Comparison of ENCODE assay signal across 19 mouse cellular contexts in the genomic region with DNA sequence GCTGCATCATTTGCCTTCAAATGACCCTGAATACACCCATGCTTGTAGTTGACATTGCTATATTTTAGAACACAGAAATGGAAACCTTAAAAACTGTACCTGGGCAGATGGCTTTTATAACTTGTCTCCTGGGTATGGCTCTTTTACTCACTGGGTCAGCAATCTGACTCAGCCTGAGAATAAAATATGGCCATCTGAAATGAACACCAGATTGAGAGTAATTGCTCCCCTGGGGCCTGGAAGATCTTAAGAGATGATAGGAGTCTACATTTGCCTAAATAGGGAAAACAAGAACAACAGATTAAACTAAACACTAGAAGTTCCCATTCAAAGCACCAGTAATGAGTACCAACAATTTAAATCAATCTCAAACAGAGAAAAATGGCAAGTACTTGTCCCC.
"Had no signal": no experiment of that assay in that cellular context is flagged by ENCODE, and none has a peak within 500 bp of the region (broad histone marks: within the 10 kb centered on the region; RNA-seq: fewer than 3 reads in every experiment).

No protein-coding gene starts in this region.

- DNase-seq: lung, adult 18-20 months; lung, embryonic 14.5 days; lung, postnatal 10 days; lung, postnatal 4 days; midbrain, embryonic 14.5 days; retina, postnatal 1 day; right cerebral cortex, adult 18-20 months; right cerebral cortex, postnatal 25 days; right cerebral cortex, postnatal 4 days; spleen, adult 18-20 months; thymus, adult 18-20 months; thymus, postnatal 14 days; thymus, postnatal 36 days had no signal

- H3K4me1 ChIP-seq: midbrain, embryonic 10.5 days; midbrain, embryonic 12.5 days; neural tube, embryonic 13.5 days; neural tube, embryonic 15.5 days had no signal

- ATAC-seq: midbrain, embryonic 16.5 days had no signal

- H3K27me3 ChIP-seq: midbrain, embryonic 12.5 days; neural tube, embryonic 13.5 days; neural tube, embryonic 15.5 days had no signal

- H3K4me3 ChIP-seq: midbrain, embryonic 10.5 days; midbrain, embryonic 12.5 days; myocyte; neural tube, embryonic 13.5 days; neural tube, embryonic 15.5 days had no signal

- H3K36me3 ChIP-seq: midbrain, embryonic 10.5 days; midbrain, embryonic 12.5 days; neural tube, embryonic 13.5 days; neural tube, embryonic 15.5 days had no signal

- H3K9me3 ChIP-seq: midbrain, embryonic 10.5 days; midbrain, embryonic 12.5 days; neural tube, embryonic 13.5 days; neural tube, embryonic 15.5 days had no signal
